Mouse (Mus musculus) embryonic fibroblast, embryonic 13.5 days (primary cell): ENCODE results near the gene Sh3bp4.

Source experiments
- CTCF ChIP-seq: IDR thresholded peaks from 2 replicates; pipeline ENCODE4 v1.5.1; 2011; ENCODE audit warnings: mild to moderate bottlenecking, control low read depth, low read length, moderate library complexity, borderline replicate concordance; ENCODE audit not compliant: insufficient read depth
- POLR2A ChIP-seq: IDR thresholded peaks from 2 replicates; pipeline ENCODE4 v1.6.1; 2011; ENCODE audit warnings: low read depth, mild to moderate bottlenecking, control low read depth, low read length, moderate library complexity

GRCm38 (mm10) chr1:89070871-89071361 is 701 bp downstream of the Sh3bp4 start:
- no peak for TF ChIP-seq CTCF
- TF ChIP-seq POLR2A: no peak
